Mouse (Mus musculus) R1 (cell line): ENCODE measurements around the gene 1190005I06Rik.
A peak's percentile ranks its signal among the peaks of the same experiment; 100 is the strongest.

Source experiments
- DNase-seq: peaks from one replicate; pipeline ENCODE4 v3.0.0-alpha.2; 2018; ENCODE audit warnings: low read depth, low spot score

1190005I06Rik gene

GRCm38 (mm10) chr8:120580336-120581000 lies 67.0 kb downstream of the 1190005I06Rik start:
- no peak for DNase-seq

- DNase-seq = no peak
Observed at GRCm38 (mm10) chr8:120577821-120578220, 69.6 kb downstream of the 1190005I06Rik start.

- no peak for DNase-seq
Observed at GRCm38 (mm10) chr8:120575801-120576200, 71.6 kb downstream of the 1190005I06Rik start.

- peak; percentile 74 for DNase-seq
Observed at GRCm38 (mm10) chr8:120574941-120575340, 72.5 kb downstream of the 1190005I06Rik start.

GRCm38 (mm10) chr8:120573866-120574265 lies 73.6 kb downstream of the 1190005I06Rik start:
- no peak for DNase-seq

GRCm38 (mm10) chr8:120572534-120572933 lies 74.9 kb downstream of the 1190005I06Rik start:
- no peak for DNase-seq

GRCm38 (mm10) chr8:120571561-120571960 lies 75.9 kb downstream of the 1190005I06Rik start:
- DNase-seq = no peak

- DNase-seq = peak; percentile 85
Observed at GRCm38 (mm10) chr8:120569939-120570715, 77.3 kb downstream of the 1190005I06Rik start.

- peak; percentile 62 for DNase-seq
Observed at GRCm38 (mm10) chr8:120569123-120569522, 78.3 kb downstream of the 1190005I06Rik start.

GRCm38 (mm10) chr8:120568164-120568798 lies 79.2 kb downstream of the 1190005I06Rik start:
- DNase-seq = no peak

GRCm38 (mm10) chr8:120567731-120568130 lies 79.7 kb downstream of the 1190005I06Rik start:
- no peak for DNase-seq

GRCm38 (mm10) chr8:120566681-120567080 lies 80.8 kb downstream of the 1190005I06Rik start:
- DNase-seq = no peak

- DNase-seq = no peak
Observed at GRCm38 (mm10) chr8:120565151-120565711, 82.2 kb downstream of the 1190005I06Rik start.

GRCm38 (mm10) chr8:120563851-120564837 lies 83.3 kb downstream of the 1190005I06Rik start:
- DNase-seq = peak; percentile 59

GRCm38 (mm10) chr8:120563348-120563724 lies 84.1 kb downstream of the 1190005I06Rik start:
- no peak for DNase-seq

GRCm38 (mm10) chr8:120562680-120563347 lies 84.6 kb downstream of the 1190005I06Rik start:
- DNase-seq = no peak

GRCm38 (mm10) chr8:120561539-120562435 lies 85.6 kb downstream of the 1190005I06Rik start:
- peak; percentile 53 for DNase-seq

- DNase-seq = no peak
Observed at GRCm38 (mm10) chr8:120560535-120560934, 86.9 kb downstream of the 1190005I06Rik start.

GRCm38 (mm10) chr8:120559654-120560053 lies 87.8 kb downstream of the 1190005I06Rik start:
- DNase-seq = no peak
